In genomic region chr2:157565898-157566259, GRCm38 (mm10) we compare ENCODE assay signal across 8 mouse cellular contexts. TPM values are rescaled to one million over a fixed set of nuclear protein-coding genes. Genes with fewer than 3 reads are reported as not detected.
DNase-seq lines count a peak whose midpoint lies in the region; ATAC-seq and TF ChIP-seq lines count a peak whose summit lies in the region.

No protein-coding gene starts in this region.

- peak overlapping the region; percentile 97 for H3K9ac ChIP-seq in heart, embryonic 13.5 days
- peak overlapping the region; percentile 68 for H3K9ac ChIP-seq in ES-Bruce4 (ENCODE audit: low read depth, poor library complexity, severe bottlenecking)
- H3K9ac ChIP-seq in forebrain, embryonic 15.5 days (replicated peaks), result peak overlapping the region; percentile 96
- peak overlapping the region; percentile 82 for H3K9ac ChIP-seq in liver, embryonic 16.5 days (ENCODE audit: low read depth, low read length)

- H3K4me1 ChIP-seq in heart, embryonic 13.5 days, result peaks cover 36% of the 10 kb centered on the region
- H3K4me1 ChIP-seq in ES-Bruce4 (ENCODE audit: control insufficient read depth, insufficient read depth, low read length), result peaks cover 6% of the 10 kb centered on the region
- H3K4me1 ChIP-seq in forebrain, embryonic 15.5 days, result peaks cover 44% of the 10 kb centered on the region
- peaks cover 7% of the 10 kb centered on the region for H3K4me1 ChIP-seq in liver, embryonic 16.5 days (ENCODE audit: control insufficient read depth, low read depth, low read length)

- no peak for DNase-seq in heart, postnatal 10 days
- no peak for DNase-seq in left cerebral cortex, postnatal 25 days (ENCODE audit: low spot score in 2 of 2)
- no peak for DNase-seq in adrenal gland, adult 2 months
- DNase-seq in layer of hippocampus, adult 18-20 months (ENCODE audit: low spot score in 2 of 2), result no peak

- 0% methylated on average over 30 of the region's 35 CpGs for WGBS in heart, embryonic 13.5 days
- under 1% methylated on average over 35 of the region's 35 CpGs for WGBS in forebrain, embryonic 15.5 days
- WGBS in liver, embryonic 16.5 days (ENCODE audit: insufficient replicate concordance), result under 1% methylated on average over 34 of the region's 35 CpGs

- intact Hi-C loops in heart, postnatal 10 days (cut with DNase I), result no loop called here
- intact Hi-C loops in left cerebral cortex, postnatal 25 days (cut with DNase I), result loop anchor here (2.0 to 10.0 kb wide), 2 partner anchors 225 to 431 kb away; partner anchors contain the start of gene Samhd1

- no peak for TF ChIP-seq EP300 in ES-Bruce4 (IDR thresholded peaks at IDR 0.05; ENCODE audit: insufficient read depth, low read depth, low read length)

- no peak for TF ChIP-seq CTCF in ES-Bruce4 (IDR thresholded peaks at IDR 0.05; ENCODE audit: low read depth, low read length)

- peak overlapping the region; percentile 97 for H3K4me3 ChIP-seq in heart, embryonic 13.5 days
- peak overlapping the region; percentile 99 for H3K4me3 ChIP-seq in ES-Bruce4 (ENCODE audit: low read depth, low read length)
- H3K4me3 ChIP-seq in forebrain, embryonic 15.5 days, result peak overlapping the region; percentile 93
- H3K4me3 ChIP-seq in liver, embryonic 16.5 days (ENCODE audit: low read depth, low read length), result peak overlapping the region; percentile 78

- H3K27me3 ChIP-seq in heart, embryonic 13.5 days (replicated peaks), result no peaks in the 10 kb centered on the region
- H3K27me3 ChIP-seq in ES-Bruce4 (ENCODE audit: control insufficient read depth, insufficient read depth, low read length, poor library complexity, severe bottlenecking), result no peaks in the 10 kb centered on the region
- H3K27me3 ChIP-seq in forebrain, embryonic 15.5 days, result no peaks in the 10 kb centered on the region
- peaks cover 8% of the 10 kb centered on the region for H3K27me3 ChIP-seq in liver, embryonic 16.5 days (ENCODE audit: control insufficient read depth, insufficient read depth, low read depth, low read length)

- H3K36me3 ChIP-seq in heart, embryonic 13.5 days, result peaks cover 27% of the 10 kb centered on the region
- 0 out of 2 replicates have a peak, but pooled peaks cover 4% of the 10 kb centered on the region for H3K36me3 ChIP-seq in ES-Bruce4 (ENCODE audit: control insufficient read depth, insufficient read depth, low read length, poor library complexity, severe bottlenecking)
- peaks cover 13% of the 10 kb centered on the region for H3K36me3 ChIP-seq in forebrain, embryonic 15.5 days
- no peaks in the 10 kb centered on the region for H3K36me3 ChIP-seq in liver, embryonic 16.5 days (ENCODE audit: control insufficient read depth, insufficient read depth)

- H3K9me3 ChIP-seq in heart, embryonic 13.5 days, result peaks cover 15% of the 10 kb centered on the region
- H3K9me3 ChIP-seq in ES-Bruce4 (replicated peaks; ENCODE audit: control insufficient read depth, insufficient read depth, low read length, poor library complexity, severe bottlenecking), result peaks cover 12% of the 10 kb centered on the region
- H3K9me3 ChIP-seq in forebrain, embryonic 15.5 days, result peaks cover 3% of the 10 kb centered on the region; the same call in 1 of the 2 replicates
- H3K9me3 ChIP-seq in liver, embryonic 16.5 days (replicated peaks; ENCODE audit: control insufficient read depth, low read length), result no peaks in the 10 kb centered on the region

- ATAC-seq in heart, embryonic 13.5 days (ENCODE audit: extremely low read depth, insufficient number of reproducible peaks, low FRiP score, low TSS enrichment), result no peak
- peak; percentile 27 for ATAC-seq in forebrain, embryonic 15.5 days (replicated peaks)
- no peak; the same call in 1 of the 2 replicates for ATAC-seq in liver, embryonic 16.5 days (ENCODE audit: low read depth)

- peak overlapping the region; percentile 88 for H3K4me2 ChIP-seq in heart, embryonic 13.5 days
- H3K4me2 ChIP-seq in forebrain, embryonic 15.5 days (replicated peaks), result peak overlapping the region; percentile 80
- H3K4me2 ChIP-seq in liver, embryonic 16.5 days (ENCODE audit: low read depth, low read length), result peak overlapping the region; percentile 79

- peak overlapping the region; percentile 85 for H3K27ac ChIP-seq in heart, embryonic 13.5 days (replicated peaks)
- H3K27ac ChIP-seq in ES-Bruce4 (ENCODE audit: insufficient read depth, low read length), result no peak overlapping the region
- H3K27ac ChIP-seq in forebrain, embryonic 15.5 days (replicated peaks), result peak overlapping the region; percentile 94
- H3K27ac ChIP-seq in liver, embryonic 16.5 days (ENCODE audit: low read length), result peak overlapping the region; percentile 55; the same call in 1 of the 2 replicates

- TF ChIP-seq POLR2A in ES-Bruce4 (IDR thresholded peaks at IDR 0.05; ENCODE audit: insufficient read depth, low read length), result no peak

RNA-seq across cellular contexts. Expression of gene Blcap, which starts 5.2 kb away (rescaled TPM):
- polyA plus RNA-seq in heart, embryonic 13.5 days (2015; fragmentation: Nextera tagmentation; extraction: Ambion mirVana), result 29.4 and 33.5 TPM in 2 replicates
- 10 to 100 TPM; 61.1 to 63.8 TPM for total RNA-seq in heart, postnatal 10 days (2021)
- 49.1 and 56.7 TPM in 2 replicates for polyA plus RNA-seq in ES-Bruce4 (2011; ENCODE audit: insufficient read depth, insufficient read length, low read depth, missing spikeins)
- polyA plus RNA-seq in forebrain, embryonic 15.5 days (2015; fragmentation: Nextera tagmentation; extraction: Ambion mirVana), result 184 and 201 TPM in 2 replicates
- 8.4 and 8.5 TPM in 2 replicates for polyA plus RNA-seq in liver, embryonic 16.5 days (2015; fragmentation: Nextera tagmentation; extraction: Ambion mirVana)
- total RNA-seq in left cerebral cortex, postnatal 25 days (2021), result 100 to 1,000 TPM; 111 to 112 TPM
- total RNA-seq in adrenal gland, adult 2 months (2021), result 10 to 100 TPM; 66.3 to 98.1 TPM
- 42.8 and 47.8 TPM in 2 replicates for polyA plus RNA-seq in adrenal gland, adult 2 months (2012; rRNA removed)
- total RNA-seq in layer of hippocampus, adult 18-20 months (2021), result 100 to 1,000 TPM; 120 to 136 TPM

RNA-seq across cellular contexts. Expression of gene Nnat, which starts 6.0 kb away (rescaled TPM):
- 120 and 135 TPM in 2 replicates for polyA plus RNA-seq in heart, embryonic 13.5 days (2015; fragmentation: Nextera tagmentation; extraction: Ambion mirVana)
- total RNA-seq in heart, postnatal 10 days (2021), result 1 to 10 TPM; 3.9 to 6.4 TPM
- 42.8 and 48.6 TPM in 2 replicates for polyA plus RNA-seq in ES-Bruce4 (2011; ENCODE audit: insufficient read depth, insufficient read length, low read depth, missing spikeins)
- 6,946 and 7,065 TPM in 2 replicates for polyA plus RNA-seq in forebrain, embryonic 15.5 days (2015; fragmentation: Nextera tagmentation; extraction: Ambion mirVana)
- 12.3 and 14.3 TPM in 2 replicates for polyA plus RNA-seq in liver, embryonic 16.5 days (2015; fragmentation: Nextera tagmentation; extraction: Ambion mirVana)
- total RNA-seq in left cerebral cortex, postnatal 25 days (2021), result 100 to 1,000 TPM; 234 to 293 TPM
- total RNA-seq in adrenal gland, adult 2 months (2021), result 10 to 100 TPM; 32.4 to 94.3 TPM
- polyA plus RNA-seq in adrenal gland, adult 2 months (2012; rRNA removed), result 111 and 203 TPM in 2 replicates
- total RNA-seq in layer of hippocampus, adult 18-20 months (2021), result 100 to 1,000 TPM; 481 to 624 TPM

Comparison
In these comparisons a context has a peak if more than half of its experiments do, and no peak if none do; other contexts are left out.
1. RNA of gene Nnat, which starts 6.0 kb away (polyA plus RNA-seq): 6,946 to 7,065 TPM in forebrain, embryonic 15.5 days; 120 to 135 TPM in heart, embryonic 13.5 days, 111 to 203 TPM in adrenal gland, adult 2 months, 42.8 to 48.6 TPM in ES-Bruce4 and 12.3 to 14.3 TPM in liver, embryonic 16.5 days; every median in the first group is over 10 times any median in the second.
2. Peak in every context shown above with its lines, with median percentiles within 50 percentile points of each other: H3K4me2 ChIP-seq, H3K4me3 ChIP-seq and H3K9ac ChIP-seq.